Mouse (Mus musculus): ENCODE measurements around the gene Dusp13.

The Dusp13 gene

GRCm38 (mm10) chr14:21703255-21703654 lies 47.7 kb downstream of the Dusp13 start:
- no peak for DNase-seq (ENCODE audit: low spot score)

GRCm38 (mm10) chr14:21702691-21703090 lies 48.3 kb downstream of the Dusp13 start:
- no peak for DNase-seq (ENCODE audit: low spot score)

- no peak for DNase-seq (ENCODE audit: low spot score)
Observed at GRCm38 (mm10) chr14:21696186-21696830, 54.7 kb downstream of the Dusp13 start.

- DNase-seq (ENCODE audit: low spot score): no peak
Observed at GRCm38 (mm10) chr14:21695020-21695419, 56.0 kb downstream of the Dusp13 start.

GRCm38 (mm10) chr14:21691070-21691469 lies 59.9 kb downstream of the Dusp13 start:
- no peak for DNase-seq (ENCODE audit: low spot score)

GRCm38 (mm10) chr14:21686376-21687279 lies 64.4 kb downstream of the Dusp13 start:
- peak; percentile 66 for DNase-seq (ENCODE audit: low spot score)

GRCm38 (mm10) chr14:21685411-21686146 lies 65.4 kb downstream of the Dusp13 start:
- no peak for DNase-seq (ENCODE audit: low spot score)

GRCm38 (mm10) chr14:21683834-21684233 lies 67.1 kb downstream of the Dusp13 start:
- DNase-seq (ENCODE audit: low spot score): no peak

All from testis, postnatal 10 days (tissue).